Mouse (Mus musculus): ENCODE data around the gene Dennd6a.

DNA sequence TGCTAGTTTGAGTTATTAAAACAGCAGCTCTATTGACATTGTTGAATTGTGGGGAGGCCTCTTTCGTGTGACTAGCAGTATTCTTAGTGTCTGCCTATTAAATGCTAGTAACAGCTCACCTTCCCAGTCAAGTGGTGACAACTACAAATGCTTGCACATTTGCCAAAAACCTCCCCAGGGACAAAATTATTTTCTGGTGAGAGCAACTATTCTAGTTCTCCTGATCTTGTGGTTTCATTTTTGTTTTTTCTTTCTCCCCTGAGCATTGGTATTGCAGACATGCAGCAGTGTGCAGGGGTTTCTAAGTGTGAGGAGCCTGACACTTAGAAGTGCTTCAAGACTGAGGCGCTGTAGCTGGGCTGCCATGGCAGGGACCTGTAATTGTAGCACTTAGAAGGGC, 74.2 kb downstream of the Dennd6a start:
- TF ChIP-seq EP300 (IDR thresholded peaks at IDR 0.05; ENCODE audit: low read depth) (no peak), CTCF (IDR thresholded peaks at IDR 0.05; ENCODE audit: low read depth) (no peak)
